Mouse (Mus musculus): ENCODE data around the gene Pnkp.

GRCm38 (mm10) chr7:44839171-44839490 is 17.8 kb upstream of the Pnkp start:
- no peak for TF ChIP-seq CTCF (IDR thresholded peaks at IDR 0.05; ENCODE audit: extremely low read depth, insufficient read depth, insufficient read length, insufficient replicate concordance)
- TF ChIP-seq POLR2A (IDR thresholded peaks at IDR 0.05; ENCODE audit: low read depth, low read length): no peak

All from spleen, adult 2 months (tissue).